Mouse (Mus musculus) myocyte (in vitro differentiated cells): ENCODE measurements around the gene Tlcd2.

Experiments used
- MAX ChIP-seq: IDR thresholded peaks from one replicate; pipeline ENCODE4 v1.6.1; 2011; ENCODE audit warnings: low read depth, mild to moderate bottlenecking, control low read depth
- POLR2A ChIP-seq: IDR thresholded peaks from one replicate; pipeline ENCODE4 v1.6.1; 2011; ENCODE audit warnings: low read depth, mild to moderate bottlenecking, control low read depth, moderate library complexity; ENCODE audit not compliant: insufficient read length

GRCm38 (mm10) chr11:75515186-75515585, 53.7 kb downstream of the Tlcd2 start:
- no peak for TF ChIP-seq POLR2A
- TF ChIP-seq MAX, result no peak
